Mouse (Mus musculus) G1E (cell line): Measurements from ENCODE around the gene Ankrd66.

ENCODE experiments used
- CTCF ChIP-seq: IDR thresholded peaks from 2 replicates; pipeline ENCODE4 v1.5.1; 2012; ENCODE audit warnings: low read depth, low read length, inconsistent platforms, mixed read lengths
- GATA1 ChIP-seq: IDR thresholded peaks from 2 replicates; pipeline ENCODE4 v1.6.1; 2012; ENCODE audit warnings: borderline replicate concordance, low read length, inconsistent platforms, mixed read lengths
- GATA2 ChIP-seq: IDR thresholded peaks from 2 replicates; pipeline ENCODE4 v1.6.1; 2012; ENCODE audit warnings: low read depth, low read length, inconsistent platforms, borderline replicate concordance

DNA sequence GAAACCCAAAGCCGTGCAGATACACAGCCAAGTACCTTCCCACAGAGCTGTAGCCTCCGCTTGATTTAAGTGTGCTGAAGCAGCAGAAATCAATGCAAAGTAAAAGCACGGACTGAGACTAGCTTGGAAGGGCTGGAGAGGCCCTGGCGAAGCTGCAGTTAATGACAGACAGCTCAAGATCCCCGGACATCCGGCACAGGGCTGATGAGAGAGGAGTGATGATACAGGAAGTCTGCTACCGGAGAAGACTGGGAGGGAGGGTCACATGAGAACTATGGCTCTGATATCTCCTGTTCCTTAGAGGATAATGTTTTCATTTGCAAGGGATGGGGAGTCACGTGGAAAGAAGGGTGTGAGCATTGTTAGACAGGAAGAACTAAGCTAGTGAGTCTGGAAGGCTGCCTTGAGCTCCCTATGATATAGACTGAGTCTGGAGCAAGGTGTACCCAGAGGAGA is 37.6 kb upstream of the Ankrd66 start:
- no peak for TF ChIP-seq CTCF
- no peak for TF ChIP-seq GATA1
- no peak for TF ChIP-seq GATA2
